Mouse (Mus musculus) G1E (cell line): ENCODE measurements at regions not wholly inside any gene's neighbourhood (a gene's known extent, or its start where the extent isn't known, plus 50 kb on each side); places are given as distances from the start of the nearest gene placed in this dataset.
A peak's percentile ranks its signal among the peaks of the same experiment; 100 is the strongest.

Source experiments
- ATAC-seq: 2 replicates; pipeline ENCODE4 v1.8.0; 2016; ENCODE audit warnings: mild to moderate bottlenecking; ENCODE audit not compliant: insufficient number of reproducible peaks, poor library complexity, low FRiP score, severe bottlenecking; ENCODE audit errors: extremely low read depth
- DNase-seq: peaks from one replicate; pipeline ENCODE4 v3.0.0; 2012; ENCODE audit warnings: low spot score
- H3K27me3 ChIP-seq: 2 replicates; pipeline ENCODE4 v1.6.1; 2012; ENCODE audit warnings: mild to moderate bottlenecking, low read length, inconsistent platforms; ENCODE audit not compliant: insufficient read depth
- H3K36me3 ChIP-seq: replicated peaks from 2 replicates; pipeline ENCODE3; 2012; ENCODE audit warnings: mild to moderate bottlenecking, inconsistent platforms
- H3K4me1 ChIP-seq: 2 replicates; pipeline ENCODE4 v1.6.1; 2012; ENCODE audit warnings: low read depth, low read length, inconsistent platforms, mixed read lengths; ENCODE audit not compliant: insufficient read depth
- H3K4me3 ChIP-seq: 2 replicates; pipeline ENCODE4 v1.5.1; 2012; ENCODE audit warnings: low read depth, mild to moderate bottlenecking, inconsistent platforms, low read length, moderate library complexity, mixed read lengths
- H3K9me3 ChIP-seq: replicated peaks from 2 replicates; pipeline ENCODE4 v1.6.1; 2012; ENCODE audit warnings: inconsistent platforms
- CTCF ChIP-seq: IDR thresholded peaks from 2 replicates; pipeline ENCODE4 v1.5.1; 2012; ENCODE audit warnings: low read depth, low read length, inconsistent platforms, mixed read lengths
- GATA1 ChIP-seq: IDR thresholded peaks from 2 replicates; pipeline ENCODE4 v1.6.1; 2012; ENCODE audit warnings: borderline replicate concordance, low read length, inconsistent platforms, mixed read lengths
- GATA2 ChIP-seq: IDR thresholded peaks from 2 replicates; pipeline ENCODE4 v1.6.1; 2012; ENCODE audit warnings: low read depth, low read length, inconsistent platforms, borderline replicate concordance
- POLR2AphosphoS5 ChIP-seq: IDR thresholded peaks from 2 replicates; pipeline ENCODE4 v1.6.1; 2012; ENCODE audit warnings: low read depth, low read length, inconsistent platforms; ENCODE audit not compliant: insufficient replicate concordance
- TAL1 ChIP-seq: conservative IDR thresholded peaks from 2 replicates; pipeline ENCODE4 v1.6.1; 2012; ENCODE audit warnings: low read depth, low read length, inconsistent platforms, mixed read lengths

DNA sequence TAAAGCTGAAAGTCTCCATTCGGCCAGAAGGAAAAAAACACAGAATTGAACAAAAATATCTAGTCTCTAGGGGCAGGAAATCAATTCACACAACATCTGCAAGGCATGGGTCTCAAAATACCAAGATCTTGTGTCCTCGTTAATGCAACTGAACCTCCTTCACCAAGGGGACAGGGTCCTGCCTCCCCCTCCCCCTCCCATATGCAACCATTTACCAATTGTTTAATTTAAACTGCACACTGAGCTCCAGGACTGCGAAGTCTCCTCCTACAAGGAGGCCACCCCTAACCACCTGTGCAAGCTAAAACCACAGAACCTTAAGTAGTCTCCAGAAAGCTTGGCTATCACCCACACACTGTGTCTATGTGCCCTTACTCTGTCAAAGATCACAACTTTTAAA is 61.4 kb upstream of the Tln2 start:
- H3K9me3 ChIP-seq, result no peaks in the 10 kb centered on the region
- DNase-seq, result no peak
- H3K27me3 ChIP-seq, result peaks cover 7% of the 10 kb centered on the region
- H3K4me3 ChIP-seq, result no peak overlapping the region
- H3K4me1 ChIP-seq, result no peaks in the 10 kb centered on the region
- TF ChIP-seq GATA1 (no peak), TAL1 (no peak), CTCF (no peak), GATA2 (no peak), POLR2AphosphoS5 (no peak)
- H3K36me3 ChIP-seq, result no peaks in the 10 kb centered on the region
- ATAC-seq, result no peak

DNA sequence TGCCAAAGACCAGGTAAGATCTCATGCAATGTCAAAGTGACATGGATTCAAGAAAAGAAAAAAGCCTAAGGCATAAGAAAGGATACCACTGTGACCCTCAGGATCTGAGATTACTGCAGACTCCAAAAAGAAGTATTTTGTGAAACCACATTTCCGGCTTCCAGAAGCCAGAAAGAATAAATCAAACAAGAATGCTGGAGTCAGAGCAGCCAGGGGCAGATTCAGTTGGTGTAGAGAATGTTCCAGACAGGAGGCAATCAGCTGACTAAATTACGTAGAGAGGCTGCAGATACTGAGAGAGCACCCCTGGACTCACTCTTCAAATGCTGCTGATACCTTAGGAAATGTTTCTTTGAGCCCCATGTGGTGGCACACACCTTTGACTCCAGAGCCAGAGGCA is 67.7 kb upstream of the Tln2 start:
- peaks cover 4% of the 10 kb centered on the region; the same call in 1 of the 2 replicates for H3K27me3 ChIP-seq
- DNase-seq, result no peak
- no peak for TF ChIP-seq TAL1
- TF ChIP-seq POLR2AphosphoS5, result no peak
- no peak for TF ChIP-seq CTCF
- peaks cover 3% of the 10 kb centered on the region; the same call in 1 of the 2 replicates for H3K4me1 ChIP-seq
- H3K9me3 ChIP-seq, result no peaks in the 10 kb centered on the region
- ATAC-seq, result no peak
- no peaks in the 10 kb centered on the region for H3K36me3 ChIP-seq
- H3K4me3 ChIP-seq, result no peak overlapping the region

DNA sequence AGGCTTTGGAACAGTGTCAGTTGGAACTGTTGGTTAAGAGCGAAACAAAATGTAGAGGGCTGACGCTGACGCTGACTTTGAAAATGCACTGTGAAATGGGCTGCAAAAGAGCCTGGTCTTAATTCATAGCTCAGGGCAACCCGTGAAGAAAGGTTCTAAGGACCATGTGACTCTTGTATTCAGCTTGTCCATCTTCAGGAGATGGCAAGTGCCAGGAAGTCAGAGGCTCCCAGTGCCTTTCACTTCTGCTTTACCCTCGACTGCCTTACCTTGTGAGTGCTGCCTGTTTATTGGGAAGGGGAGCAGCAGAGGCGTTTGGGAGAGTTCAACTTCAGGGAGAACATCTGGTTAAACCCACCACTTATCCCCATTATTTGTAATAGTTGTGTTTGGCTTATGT is 70.1 kb upstream of the Tln2 start:
- Histone ChIP-seq H3K4me1 (peaks cover 12% of the 10 kb centered on the region), H3K4me3 (no peak overlapping the region), H3K36me3 (no peaks in the 10 kb centered on the region), H3K9me3 (peaks cover 3% of the 10 kb centered on the region; the same call in 1 of the 2 replicates), H3K27me3 (peaks cover 14% of the 10 kb centered on the region)
- DNase-seq (no peak), ATAC-seq (no peak)
- TF ChIP-seq GATA1 (no peak), GATA2 (no peak), TAL1 (no peak), POLR2AphosphoS5 (no peak), CTCF (no peak)

DNA sequence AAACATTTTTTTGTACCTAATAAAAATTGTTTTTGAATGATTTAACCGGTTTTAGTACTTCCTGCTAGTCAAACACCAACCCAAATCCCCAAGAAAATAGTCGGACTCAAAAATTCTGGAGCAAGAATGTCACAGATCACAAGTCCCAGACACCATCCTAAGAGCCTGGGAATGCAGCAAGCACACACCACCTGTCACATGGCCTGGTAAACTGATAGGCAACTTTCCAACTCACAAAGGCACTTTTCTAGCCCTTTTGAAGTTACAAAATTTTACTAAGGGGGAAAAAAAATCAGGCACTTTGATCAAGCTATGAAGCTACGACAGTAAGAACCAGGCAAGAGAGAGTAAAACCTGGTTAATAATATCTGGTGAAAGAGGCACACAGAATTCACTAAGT is 70.7 kb upstream of the Tln2 start:
- H3K27me3 ChIP-seq, result peaks cover 14% of the 10 kb centered on the region
- H3K9me3 ChIP-seq, result peaks cover 3% of the 10 kb centered on the region; the same call in 1 of the 2 replicates
- H3K4me3 ChIP-seq, result no peak overlapping the region
- no peak for ATAC-seq
- H3K36me3 ChIP-seq, result no peaks in the 10 kb centered on the region
- peaks cover 12% of the 10 kb centered on the region for H3K4me1 ChIP-seq
- TF ChIP-seq GATA2, result no peak
- no peak for TF ChIP-seq TAL1
- no peak for TF ChIP-seq CTCF
- TF ChIP-seq POLR2AphosphoS5, result no peak
- no peak for TF ChIP-seq GATA1
- DNase-seq, result no peak

DNA sequence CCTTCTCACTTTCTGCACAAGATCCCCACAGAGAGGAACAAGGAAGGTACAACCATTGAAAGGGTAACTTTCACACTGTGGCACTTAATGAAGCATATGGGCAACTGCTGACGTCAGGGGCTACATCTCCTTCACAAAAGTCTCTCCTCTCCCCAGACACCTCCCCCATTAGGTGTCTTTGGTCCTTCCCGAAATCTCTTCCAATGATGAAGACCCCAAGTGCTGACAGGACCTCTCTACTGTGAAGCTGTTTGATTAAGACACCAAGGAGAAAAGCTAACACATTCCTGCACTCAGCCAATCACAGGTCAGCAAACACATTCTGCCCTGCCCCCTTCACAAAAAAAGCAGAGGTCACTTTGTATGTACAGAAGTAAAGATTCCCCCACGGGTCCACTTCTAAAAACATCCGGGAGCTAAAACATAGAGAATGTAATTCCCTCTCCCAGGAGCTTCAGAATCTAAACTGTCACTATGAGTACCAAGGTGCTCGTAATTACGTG is 72.3 kb upstream of the Tln2 start:
- Histone ChIP-seq H3K9me3 (peaks cover 3% of the 10 kb centered on the region; the same call in 1 of the 2 replicates), H3K36me3 (no peaks in the 10 kb centered on the region), H3K4me3 (no peak overlapping the region), H3K4me1 (peaks cover 12% of the 10 kb centered on the region), H3K27me3 (peaks cover 14% of the 10 kb centered on the region)
- ATAC-seq, result no peak
- TF ChIP-seq GATA2 (no peak), CTCF (no peak), TAL1 (no peak), GATA1 (no peak), POLR2AphosphoS5 (no peak)
- DNase-seq, result no peak

DNA sequence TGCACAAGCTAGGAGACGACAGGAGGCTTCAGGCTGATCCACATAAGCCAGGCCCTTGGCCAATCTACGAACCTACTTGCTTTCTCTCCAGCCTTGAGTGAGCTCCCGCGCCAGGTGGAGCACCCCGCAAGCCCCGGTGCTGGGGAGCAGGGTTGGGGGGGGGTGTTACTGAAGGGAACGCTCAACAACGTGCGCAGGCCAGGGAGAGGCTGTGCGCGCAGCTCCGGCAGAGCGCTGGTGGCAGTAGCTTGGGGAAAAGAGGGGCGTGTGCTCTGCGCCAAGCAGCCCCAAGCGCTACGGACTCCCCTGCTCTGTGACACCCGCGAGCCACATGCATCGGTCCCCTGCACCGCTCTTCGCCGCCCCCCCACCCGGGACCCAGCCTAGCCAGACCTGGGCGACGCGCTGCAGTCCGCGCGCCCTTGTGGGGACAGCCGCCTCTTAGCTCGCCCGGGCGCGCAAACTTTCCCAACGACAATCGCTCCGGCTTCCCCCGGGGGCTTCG is 73.1 kb upstream of the Tln2 start:
- no peaks in the 10 kb centered on the region for H3K36me3 ChIP-seq
- TF ChIP-seq TAL1 (no peak), GATA1 (no peak), CTCF (no peak), POLR2AphosphoS5 (no peak)
- peaks cover 3% of the 10 kb centered on the region; the same call in 1 of the 2 replicates for H3K9me3 ChIP-seq
- peak overlapping the region; percentile 77; the same call in 1 of the 2 replicates for H3K4me3 ChIP-seq
- ATAC-seq (no peak), DNase-seq (no peak)
- peaks cover 14% of the 10 kb centered on the region for H3K27me3 ChIP-seq
- H3K4me1 ChIP-seq, result peaks cover 12% of the 10 kb centered on the region
